21 mouse cellular contexts compared by ENCODE assay signal in the genomic region with DNA sequence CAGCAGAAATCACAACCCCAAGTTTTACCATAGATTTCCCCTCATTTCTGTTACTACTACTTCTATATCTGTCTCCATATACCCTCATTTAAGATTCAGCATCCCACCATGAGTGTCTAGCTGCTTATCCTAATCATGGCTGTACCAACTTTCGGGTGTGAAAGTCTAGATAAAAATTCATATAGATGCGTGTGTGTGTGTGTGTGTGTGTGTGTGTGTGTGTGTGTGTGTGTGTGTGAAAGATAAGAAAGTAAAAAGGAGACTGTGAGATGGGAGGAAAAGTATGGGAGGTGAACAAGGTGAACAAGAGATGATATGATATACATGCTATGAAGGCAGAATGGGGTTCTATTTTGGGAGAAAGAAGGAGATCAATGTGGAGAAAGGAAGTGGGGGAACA.
DNase-seq lines count a peak whose midpoint lies in the region; ATAC-seq and TF ChIP-seq lines count a peak whose summit lies in the region.
"Had no signal": no experiment of that assay in that cellular context is flagged by ENCODE, and none has a peak within 500 bp of the region (broad histone marks: within the 10 kb centered on the region; RNA-seq: fewer than 3 reads in every experiment).

No protein-coding gene starts in this region.

- no peak for TF ChIP-seq POLR2A in MEL (IDR thresholded peaks at IDR 0.05; ENCODE audit: control insufficient read depth in 1 of 2, insufficient read depth in 1 of 2, low read depth in 1 of 2, low read length in 2 of 2, poor library complexity in 1 of 2)

- no peak for TF ChIP-seq RAD21 in MEL (IDR thresholded peaks at IDR 0.05; ENCODE audit: low read depth, low read length)

- peaks cover 0 to 43% of the 10 kb centered on the region in 2 experiments; a peak in 2 of 4 replicates for H3K36me3 ChIP-seq in MEL (ENCODE audit: control insufficient read depth in 1 of 2, insufficient read depth in 2 of 2, low read length in 2 of 2)
- H3K36me3 ChIP-seq in liver, embryonic 12.5 days = no peaks in the 10 kb centered on the region
- H3K36me3 ChIP-seq in liver, embryonic 16.5 days (ENCODE audit: control insufficient read depth, insufficient read depth) = no peaks in the 10 kb centered on the region
- H3K36me3 ChIP-seq: embryonic facial prominence, embryonic 13.5 days; forebrain, embryonic 10.5 days; forebrain, embryonic 15.5 days; heart, embryonic 15.5 days; hindbrain, embryonic 13.5 days had no signal

- H3K4me1 ChIP-seq in MEL (ENCODE audit: control insufficient read depth in 1 of 2, insufficient read depth in 2 of 2, low read length in 2 of 2) = peaks cover 23 to 26% of the 10 kb centered on the region in 2 experiments
- peaks cover 43% of the 10 kb centered on the region for H3K4me1 ChIP-seq in liver, embryonic 12.5 days
- H3K4me1 ChIP-seq in liver, embryonic 16.5 days (ENCODE audit: control insufficient read depth, low read depth, low read length) = peaks cover 11% of the 10 kb centered on the region
- H3K4me1 ChIP-seq: embryonic facial prominence, embryonic 13.5 days; forebrain, embryonic 15.5 days; heart, embryonic 15.5 days had no signal

- no peak for TF ChIP-seq CTCF in MEL (IDR thresholded peaks at IDR 0.05 in 2 of 3, conservative IDR thresholded peaks at IDR 0.05 in 1 of 3; ENCODE audit: control insufficient read depth in 1 of 3, insufficient read depth in 1 of 3, low read depth in 2 of 3, low read length in 3 of 3, poor library complexity in 1 of 3, severe bottlenecking in 1 of 3)
- TF ChIP-seq CTCF in layer of hippocampus, adult 2 months (conservative IDR thresholded peaks at IDR 0.05) = no peak

- no peak overlapping the region for H3K4me3 ChIP-seq in MEL (ENCODE audit: control insufficient read depth in 1 of 2, insufficient read depth in 1 of 2, low read depth in 2 of 2, low read length in 2 of 2)
- H3K4me3 ChIP-seq in liver, embryonic 12.5 days = no peak overlapping the region
- no peak overlapping the region for H3K4me3 ChIP-seq in liver, embryonic 16.5 days (ENCODE audit: low read depth, low read length)
- H3K4me3 ChIP-seq in layer of hippocampus, adult 2 months = no peak overlapping the region
- H3K4me3 ChIP-seq: embryonic facial prominence, embryonic 13.5 days; forebrain, embryonic 10.5 days; forebrain, embryonic 15.5 days; heart, adult 2 months; heart, embryonic 15.5 days; hindbrain, embryonic 13.5 days had no signal

- no peaks in the 10 kb centered on the region for H3K79me2 ChIP-seq in MEL (ENCODE audit: control insufficient read depth, insufficient read depth, low read length, poor library complexity)

- no peaks in the 10 kb centered on the region for H3K27me3 ChIP-seq in MEL (ENCODE audit: control insufficient read depth in 1 of 2, insufficient read depth in 2 of 2, low read length in 2 of 2)
- 0 out of 2 replicates have a peak, but pooled peaks cover 4% of the 10 kb centered on the region for H3K27me3 ChIP-seq in liver, embryonic 12.5 days (replicated peaks)
- H3K27me3 ChIP-seq in liver, embryonic 16.5 days (ENCODE audit: control insufficient read depth, insufficient read depth, low read depth, low read length) = no peaks in the 10 kb centered on the region
- H3K27me3 ChIP-seq: CH12.LX; forebrain, embryonic 15.5 days; heart, embryonic 15.5 days had no signal

- peak; percentile 72 to 89; a peak in 3 of 4 replicates for TF ChIP-seq EP300 in MEL (IDR thresholded peaks at IDR 0.05; ENCODE audit: low read depth in 1 of 2, low read length in 2 of 2)

- WGBS in liver, embryonic 12.5 days (ENCODE audit: insufficient replicate concordance) = 29% methylated on average over 2 of the region's 2 CpGs
- WGBS in liver, embryonic 16.5 days (ENCODE audit: insufficient replicate concordance) = 18% methylated on average over 2 of the region's 2 CpGs

- no peaks in the 10 kb centered on the region for H3K9me3 ChIP-seq in MEL (replicated peaks; ENCODE audit: insufficient read depth, low read length)
- H3K9me3 ChIP-seq in liver, embryonic 12.5 days (replicated peaks) = no peaks in the 10 kb centered on the region
- H3K9me3 ChIP-seq in liver, embryonic 16.5 days (replicated peaks; ENCODE audit: control insufficient read depth, low read length) = no peaks in the 10 kb centered on the region
- H3K9me3 ChIP-seq: embryonic facial prominence, embryonic 13.5 days; forebrain, embryonic 10.5 days; forebrain, embryonic 15.5 days; heart, embryonic 15.5 days; hindbrain, embryonic 13.5 days had no signal

- no peak overlapping the region for H3K9ac ChIP-seq in MEL (ENCODE audit: control insufficient read depth, low read depth, low read length, poor library complexity, severe bottlenecking)
- no peak overlapping the region for H3K9ac ChIP-seq in liver, embryonic 12.5 days
- no peak overlapping the region for H3K9ac ChIP-seq in liver, embryonic 16.5 days (ENCODE audit: low read depth, low read length)
- H3K9ac ChIP-seq: embryonic facial prominence, embryonic 13.5 days; forebrain, embryonic 15.5 days; heart, embryonic 15.5 days; hindbrain, embryonic 13.5 days had no signal

- peak; percentile 76 for ATAC-seq in liver, embryonic 12.5 days
- peak; percentile 70 for ATAC-seq in liver, embryonic 16.5 days (ENCODE audit: low read depth)
- ATAC-seq: forebrain, embryonic 15.5 days; hindbrain, postnatal 0 days had no signal

- H3K27ac ChIP-seq in MEL (ENCODE audit: control insufficient read depth, low read depth, low read length) = peak overlapping the region; percentile 62
- no peak overlapping the region for H3K27ac ChIP-seq in liver, embryonic 12.5 days
- H3K27ac ChIP-seq in liver, embryonic 16.5 days (ENCODE audit: low read length) = no peak overlapping the region
- no peak overlapping the region for H3K27ac ChIP-seq in layer of hippocampus, adult 2 months
- H3K27ac ChIP-seq: embryonic facial prominence, embryonic 13.5 days; forebrain, embryonic 10.5 days; forebrain, embryonic 15.5 days; heart, adult 2 months; heart, embryonic 15.5 days; hindbrain, embryonic 13.5 days; hindbrain, postnatal 0 days had no signal

- no peak overlapping the region for H3K4me2 ChIP-seq in liver, embryonic 12.5 days
- no peak overlapping the region for H3K4me2 ChIP-seq in liver, embryonic 16.5 days (ENCODE audit: low read depth, low read length)
- H3K4me2 ChIP-seq: embryonic facial prominence, embryonic 13.5 days; forebrain, embryonic 15.5 days; heart, embryonic 11.5 days; heart, embryonic 15.5 days; hindbrain, embryonic 13.5 days had no signal

- no peak for DNase-seq in MEL (ENCODE audit: low read depth, low spot score)
- DNase-seq in yolk sac, embryonic 10.5 days (ENCODE audit: low spot score) = no peak
- no peak for DNase-seq in adrenal gland, adult (ENCODE audit: inconsistent age in 2 of 2, low spot score in 1 of 2)
- no peak for DNase-seq in layer of hippocampus, adult 2 months (ENCODE audit: low spot score in 2 of 2)
- DNase-seq: adrenal gland, postnatal 10 days; cerebellum, adult 11 months; cerebellum, adult 8-10 months; cerebellum, postnatal 25 days; gastrocnemius, postnatal 14 days; heart, adult 2 months; heart, postnatal 14 days had no signal

TF ChIP-seq in MEL, 35 proteins besides CTCF, POLR2A, EP300 and RAD21:
- TF ChIP-seq TAL1 (IDR thresholded peaks at IDR 0.05; ENCODE audit: low read length) = peak; percentile 16; the same call in 1 of the 2 replicates
- no peak for TF ChIP-seq JUND (IDR thresholded peaks at IDR 0.05; ENCODE audit: low read depth, low read length)
- TF ChIP-seq RCOR1 (IDR thresholded peaks at IDR 0.05; ENCODE audit: low read depth, low read length) = peak; percentile 70
- TF ChIP-seq ZMIZ1 (IDR thresholded peaks at IDR 0.05; ENCODE audit: low read depth, low read length) = no peak
- peak; percentile 82 for TF ChIP-seq ETS1 (IDR thresholded peaks at IDR 0.05; ENCODE audit: low read depth, low read length)
- no peak for TF ChIP-seq POLR2AphosphoS5 (IDR thresholded peaks at IDR 0.05; ENCODE audit: borderline replicate concordance, low read depth, low read length)
- TF ChIP-seq HCFC1 (IDR thresholded peaks at IDR 0.05; ENCODE audit: low read depth, low read length) = 0 out of 2 replicates have a peak, but pooled peaks have one; percentile 22
- no peak for TF ChIP-seq ZC3H11A (IDR thresholded peaks at IDR 0.05; ENCODE audit: low read depth, low read length)
- no peak for TF ChIP-seq SMC3 (IDR thresholded peaks at IDR 0.05; ENCODE audit: low read depth, low read length)
- no peak for TF ChIP-seq E2F4 (IDR thresholded peaks at IDR 0.05; ENCODE audit: borderline replicate concordance, low read depth, low read length)
- TF ChIP-seq USF1 (IDR thresholded peaks at IDR 0.05; ENCODE audit: low read depth, low read length) = no peak
- peak; percentile 43; the same call in 1 of the 2 replicates for TF ChIP-seq MXI1 (IDR thresholded peaks at IDR 0.05; ENCODE audit: low read depth, low read length)
- 0 out of 2 replicates have a peak, but pooled peaks have one; percentile 29 for TF ChIP-seq SIN3A (IDR thresholded peaks at IDR 0.05; ENCODE audit: low read length)
- TF ChIP-seq KAT2A (conservative IDR thresholded peaks at IDR 0.05; ENCODE audit: low read depth, low read length) = no peak
- TF ChIP-seq MAFK (IDR thresholded peaks at IDR 0.05; ENCODE audit: borderline replicate concordance, low read depth, low read length) = 0 out of 2 replicates have a peak, but pooled peaks have one; percentile 37
- no peak for TF ChIP-seq NELFE (IDR thresholded peaks at IDR 0.05; ENCODE audit: low read depth, low read length)
- TF ChIP-seq GATA1 (IDR thresholded peaks at IDR 0.05; ENCODE audit: low read depth, low read length) = no peak; the same call in 1 of the 2 replicates
- TF ChIP-seq TCF12 (IDR thresholded peaks at IDR 0.05; ENCODE audit: low read depth, low read length) = peak; percentile 92
- 0 out of 2 replicates have a peak, but pooled peaks have one; percentile 9 for TF ChIP-seq BHLHE40 (IDR thresholded peaks at IDR 0.05; ENCODE audit: borderline replicate concordance, low read depth, low read length)
- no peak for TF ChIP-seq UBTF (IDR thresholded peaks at IDR 0.05; ENCODE audit: borderline replicate concordance, insufficient read depth, low read depth, low read length)
- TF ChIP-seq MEF2A (IDR thresholded peaks at IDR 0.05; ENCODE audit: extremely low read depth, insufficient replicate concordance, low read depth, low read length, poor library complexity, severe bottlenecking) = 0 out of 2 replicates have a peak, but pooled peaks have one; percentile 54
- no peak for TF ChIP-seq TBP (IDR thresholded peaks at IDR 0.05; ENCODE audit: low read depth, low read length)
- TF ChIP-seq CHD2 (IDR thresholded peaks at IDR 0.05; ENCODE audit: low read length) = no peak
- 0 out of 2 replicates have a peak, but pooled peaks have one; percentile 33 for TF ChIP-seq MYB (IDR thresholded peaks at IDR 0.05; ENCODE audit: low read depth, low read length)
TF ChIP-seq in MEL: peak in this region for 11.
